ENCODE assay signal across 21 mouse cellular contexts in the genomic region with DNA sequence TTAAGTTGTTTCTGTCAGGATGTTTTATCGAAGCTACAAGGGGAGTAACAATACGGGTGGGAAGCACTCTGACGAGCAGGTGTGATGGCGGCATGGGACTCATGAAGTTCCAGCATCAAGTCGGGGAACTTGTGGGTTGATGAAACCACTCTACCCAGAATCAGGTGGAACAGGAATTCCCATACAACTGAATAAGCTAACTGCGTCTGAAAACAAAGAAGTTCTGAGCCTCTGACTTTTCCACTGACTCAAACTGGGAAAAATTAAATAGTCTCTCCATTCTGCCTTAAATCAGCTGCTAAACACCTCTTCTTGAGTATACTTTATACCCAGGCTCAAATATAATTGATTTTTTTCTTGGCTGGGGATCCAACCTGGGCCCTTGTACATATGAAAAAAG.
DNase-seq lines count a peak whose midpoint lies in the region; ATAC-seq and TF ChIP-seq lines count a peak whose summit lies in the region.
"Had no signal": no experiment of that assay in that cellular context is flagged by ENCODE, and none has a peak within 500 bp of the region (broad histone marks: within the 10 kb centered on the region; RNA-seq: fewer than 3 reads in every experiment).

No protein-coding gene starts in this region.

- ATAC-seq in limb, embryonic 11.5 days (ENCODE audit: insufficient number of reproducible peaks, low FRiP score, low TSS enrichment, low read depth), result no peak
- ATAC-seq in liver, embryonic 11.5 days (replicated peaks; ENCODE audit: low FRiP score), result no peak
- ATAC-seq: activated CD4-positive, CD25-positive, alpha-beta regulatory T cell, adult 4 months; CD4-positive, CD25-positive, alpha-beta regulatory T cell, adult 4 months; Patski had no signal

- peak; percentile 14 for DNase-seq in limb, embryonic 11.5 days (ENCODE audit: low spot score)
- no peak for DNase-seq in limb, embryonic 10.5 days (ENCODE audit: low spot score)
- peak; percentile 32 for DNase-seq in liver, adult 2 months (ENCODE audit: extremely low read depth, low read depth, low spot score)
- DNase-seq in liver, embryonic 11.5 days (ENCODE audit: low spot score), result no peak
- DNase-seq in CH12.LX (ENCODE audit: extremely low read depth), result no peak
- no peak for DNase-seq in gastrocnemius, adult 8-10 months (ENCODE audit: low spot score in 2 of 2)
- DNase-seq: adrenal gland, adult 2 months; adrenal gland, adult 8-10 months; adrenal gland, postnatal 10 days; adrenal gland, postnatal 14 days; adrenal gland, postnatal 25 days; adrenal gland, postnatal 36 days; B cell, adult 2 months; cerebellum, adult 11 months; cerebellum, adult 11-12 months; cerebellum, adult 18-20 months; cerebellum, adult 2 months had no signal

- TF ChIP-seq POLR2A in liver, adult 2 months (IDR thresholded peaks at IDR 0.05; ENCODE audit: extremely low read depth, insufficient read depth, low read length), result no peak
- TF ChIP-seq POLR2A in CH12.LX (IDR thresholded peaks at IDR 0.05; ENCODE audit: low read depth, low read length), result no peak

- dilution Hi-C loops in CH12.LX (cut with MboI; ENCODE audit: extremely low pct_ligation_motif_present, extremely low pct_unique_long_range_greater_than_20kb, low sequenced_read_pairs), result no loop called here

- no peak overlapping the region for H3K9ac ChIP-seq in limb, embryonic 11.5 days (ENCODE audit: low read length)
- H3K9ac ChIP-seq in liver, adult 2 months (ENCODE audit: low read depth, low read length), result no peak overlapping the region
- no peak overlapping the region for H3K9ac ChIP-seq in liver, embryonic 11.5 days (ENCODE audit: low read depth, low read length)
- no peak overlapping the region for H3K9ac ChIP-seq in CH12.LX (ENCODE audit: insufficient read depth, low read depth)

- H3K79me2 ChIP-seq in liver, adult 2 months (ENCODE audit: control insufficient read depth, insufficient read depth, low read length), result no peaks in the 10 kb centered on the region
- no peaks in the 10 kb centered on the region for H3K79me2 ChIP-seq in CH12.LX (replicated peaks; ENCODE audit: control insufficient read depth, extremely low read depth, insufficient read depth, poor library complexity, severe bottlenecking)

- H3K4me1 ChIP-seq in limb, embryonic 11.5 days (ENCODE audit: control insufficient read depth, insufficient read depth, low read length), result no peaks in the 10 kb centered on the region
- peaks cover 15% of the 10 kb centered on the region for H3K4me1 ChIP-seq in limb, embryonic 10.5 days
- H3K4me1 ChIP-seq in liver, adult 2 months (ENCODE audit: control insufficient read depth, insufficient read depth, low read length), result peaks cover 17% of the 10 kb centered on the region
- peaks cover 5% of the 10 kb centered on the region for H3K4me1 ChIP-seq in liver, embryonic 11.5 days (replicated peaks; ENCODE audit: control insufficient read depth, insufficient read depth, low read length)
- peaks cover 26 to 70% of the 10 kb centered on the region in 2 experiments for H3K4me1 ChIP-seq in CH12.LX (ENCODE audit: control insufficient read depth in 1 of 2, insufficient read depth in 2 of 2)

- peak; percentile 82 for TF ChIP-seq EP300 in CH12.LX (IDR thresholded peaks at IDR 0.05; ENCODE audit: low read length)

- WGBS in limb, embryonic 11.5 days, result 91% methylated on average over 6 of the region's 6 CpGs
- WGBS in limb, embryonic 10.5 days, result 93% methylated on average over 6 of the region's 6 CpGs
- WGBS in liver, adult 2 months, result 88% methylated on average over 6 of the region's 6 CpGs
- WGBS in liver, embryonic 11.5 days, result 87% methylated on average over 6 of the region's 6 CpGs

- H3K9me3 ChIP-seq in limb, embryonic 11.5 days (ENCODE audit: control insufficient read depth, low read length), result no peaks in the 10 kb centered on the region
- H3K9me3 ChIP-seq in limb, embryonic 10.5 days (replicated peaks), result no peaks in the 10 kb centered on the region
- H3K9me3 ChIP-seq in liver, embryonic 11.5 days (ENCODE audit: control insufficient read depth, low read length), result no peaks in the 10 kb centered on the region
- no peaks in the 10 kb centered on the region for H3K9me3 ChIP-seq in CH12.LX (replicated peaks; ENCODE audit: low read length)

- H3K4me2 ChIP-seq in limb, embryonic 11.5 days (ENCODE audit: low read depth, severe bottlenecking), result no peak overlapping the region
- no peak overlapping the region for H3K4me2 ChIP-seq in liver, embryonic 11.5 days
- H3K4me2 ChIP-seq in CH12.LX (ENCODE audit: insufficient read depth, low read depth, poor library complexity, severe bottlenecking), result no peak overlapping the region

- TF ChIP-seq RAD21 in CH12.LX (IDR thresholded peaks at IDR 0.05; ENCODE audit: low read depth, low read length), result no peak

- TF ChIP-seq CTCF in liver, adult 2 months (IDR thresholded peaks at IDR 0.05; ENCODE audit: low read depth, low read length), result no peak
- no peak for TF ChIP-seq CTCF in CH12.LX (conservative IDR thresholded peaks at IDR 0.05 in 1 of 2, IDR thresholded peaks at IDR 0.05 in 1 of 2; ENCODE audit: low read depth in 2 of 2, low read length in 2 of 2)

- no peaks in the 10 kb centered on the region for H3K27me3 ChIP-seq in limb, embryonic 11.5 days (ENCODE audit: control insufficient read depth, insufficient read depth, low read length)
- peaks cover 27% of the 10 kb centered on the region for H3K27me3 ChIP-seq in limb, embryonic 10.5 days (ENCODE audit: low read depth, poor library complexity, severe bottlenecking)
- no peaks in the 10 kb centered on the region for H3K27me3 ChIP-seq in liver, adult 2 months (ENCODE audit: control insufficient read depth, insufficient read depth, low read length)
- peaks cover 7% of the 10 kb centered on the region; the same call in 1 of the 2 replicates for H3K27me3 ChIP-seq in liver, embryonic 11.5 days (replicated peaks; ENCODE audit: control insufficient read depth, insufficient read depth, low read length)
- no peaks in the 10 kb centered on the region for H3K27me3 ChIP-seq in CH12.LX (replicated peaks)
- H3K27me3 ChIP-seq: Patski had no signal

- in situ Hi-C loops in CH12.LX (cut with MboI; ENCODE audit: low pct_ligation_motif_present, low pct_unique_long_range_greater_than_20kb, low sequenced_read_pairs), result loop anchor here (10.0 to 25.0 kb wide), 3 partner anchors 96 to 178 kb away; partner anchors contain the start of gene Egln3

- H3K36me3 ChIP-seq in limb, embryonic 11.5 days (ENCODE audit: control insufficient read depth, insufficient read depth, low read length), result no peaks in the 10 kb centered on the region
- no peaks in the 10 kb centered on the region for H3K36me3 ChIP-seq in limb, embryonic 10.5 days
- H3K36me3 ChIP-seq in liver, adult 2 months (ENCODE audit: control insufficient read depth, insufficient read depth, low read length), result no peaks in the 10 kb centered on the region
- H3K36me3 ChIP-seq in liver, embryonic 11.5 days (ENCODE audit: control insufficient read depth, insufficient read depth, low read length), result no peaks in the 10 kb centered on the region
- H3K36me3 ChIP-seq in CH12.LX (replicated peaks in 1 of 2; ENCODE audit: control insufficient read depth in 1 of 2, insufficient read depth in 1 of 2, low read length in 1 of 2), result no peaks in the 10 kb centered on the region
- H3K36me3 ChIP-seq: G1E had no signal

- H3K27ac ChIP-seq in limb, embryonic 11.5 days (replicated peaks; ENCODE audit: low read depth, low read length), result no peak overlapping the region
- no peak overlapping the region for H3K27ac ChIP-seq in limb, embryonic 10.5 days
- H3K27ac ChIP-seq in liver, adult 2 months (replicated peaks; ENCODE audit: insufficient read depth, low read depth, low read length), result no peak overlapping the region
- H3K27ac ChIP-seq in liver, embryonic 11.5 days (ENCODE audit: low read depth, low read length), result no peak overlapping the region
- no peak overlapping the region for H3K27ac ChIP-seq in CH12.LX (ENCODE audit: insufficient read depth, low read depth)

- H3K4me3 ChIP-seq in limb, embryonic 11.5 days (ENCODE audit: low read depth, low read length), result no peak overlapping the region
- no peak overlapping the region for H3K4me3 ChIP-seq in limb, embryonic 10.5 days
- no peak overlapping the region for H3K4me3 ChIP-seq in liver, adult 2 months (ENCODE audit: insufficient read depth, low read depth, low read length)
- H3K4me3 ChIP-seq in liver, embryonic 11.5 days (ENCODE audit: low read depth, low read length), result no peak overlapping the region
- no peak overlapping the region for H3K4me3 ChIP-seq in CH12.LX (replicated peaks in 1 of 3; ENCODE audit: low read depth in 2 of 3, low read length in 2 of 3, poor library complexity in 1 of 3)

TF ChIP-seq in CH12.LX, 34 proteins besides CTCF, POLR2A, EP300 and RAD21 (continues in another document):
- TF ChIP-seq ZKSCAN1 (IDR thresholded peaks at IDR 0.05; ENCODE audit: borderline replicate concordance, low read depth, low read length), result no peak
- no peak for TF ChIP-seq NRF1 (IDR thresholded peaks at IDR 0.05; ENCODE audit: low read depth, low read length)
- TF ChIP-seq UBTF (IDR thresholded peaks at IDR 0.05; ENCODE audit: low read depth, low read length), result no peak
- TF ChIP-seq CHD1 (IDR thresholded peaks at IDR 0.05; ENCODE audit: low read depth, low read length), result no peak
- TF ChIP-seq MYC (IDR thresholded peaks at IDR 0.05; ENCODE audit: low read depth, low read length), result no peak
- TF ChIP-seq ELF1 (IDR thresholded peaks at IDR 0.05; ENCODE audit: low read depth, low read length), result no peak
- TF ChIP-seq BHLHE40 (IDR thresholded peaks at IDR 0.05; ENCODE audit: low read depth, low read length), result peak; percentile 39; the same call in 1 of the 2 replicates
- no peak for TF ChIP-seq GABPA (IDR thresholded peaks at IDR 0.05; ENCODE audit: insufficient replicate concordance, low read depth, low read length)
- peak; percentile 45; the same call in 1 of the 2 replicates for TF ChIP-seq TCF12 (IDR thresholded peaks at IDR 0.05; ENCODE audit: low read depth, low read length)
- TF ChIP-seq USF1 (IDR thresholded peaks at IDR 0.05; ENCODE audit: low read depth, low read length), result no peak
- no peak for TF ChIP-seq NELFE (IDR thresholded peaks at IDR 0.05; ENCODE audit: low read depth, low read length)
- TF ChIP-seq USF2 (conservative IDR thresholded peaks at IDR 0.05; ENCODE audit: low read depth, low read length), result no peak
- no peak for TF ChIP-seq JUND (conservative IDR thresholded peaks at IDR 0.05; ENCODE audit: low read depth, low read length)
- no peak for TF ChIP-seq MAX (IDR thresholded peaks at IDR 0.05; ENCODE audit: low read length)
- TF ChIP-seq SMC3 (IDR thresholded peaks at IDR 0.05; ENCODE audit: low read depth, low read length), result no peak
- no peak for TF ChIP-seq MAFK (IDR thresholded peaks at IDR 0.05; ENCODE audit: insufficient replicate concordance, low read length)
- peak; percentile 54; the same call in 1 of the 2 replicates for TF ChIP-seq MEF2A (IDR thresholded peaks at IDR 0.05; ENCODE audit: borderline replicate concordance, low read depth, low read length)
- peak; percentile 60 for TF ChIP-seq ETS1 (conservative IDR thresholded peaks at IDR 0.05; ENCODE audit: low read depth, low read length)
- TF ChIP-seq HCFC1 (IDR thresholded peaks at IDR 0.05; ENCODE audit: low read depth, low read length), result no peak
- peak; percentile 75 for TF ChIP-seq IRF4 (IDR thresholded peaks at IDR 0.05; ENCODE audit: low read depth, low read length)

Comparison
In these comparisons a context has a peak if more than half of its experiments do, and no peak if none do; other contexts are left out.
1. DNase-seq: peak in limb, embryonic 11.5 days (single experiment) and liver, adult 2 months (single experiment); none in limb, embryonic 10.5 days (single experiment), liver, embryonic 11.5 days (single experiment), CH12.LX (single experiment) and gastrocnemius, adult 8-10 months (0 of 2).